Mouse (Mus musculus) CH12.LX (cell line): Measurements from ENCODE around the gene Cobll1.

Experiments
- E2F4 ChIP-seq: IDR thresholded peaks from 2 replicates; pipeline ENCODE4 v1.6.1; 2011; ENCODE audit warnings: low read depth, low read length, improper control_type of control experiment; ENCODE audit not compliant: insufficient replicate concordance
- POLR2A ChIP-seq: IDR thresholded peaks from 2 replicates; pipeline ENCODE4 v1.6.1; 2011; ENCODE audit warnings: low read depth, mild to moderate bottlenecking, improper control_type of control experiment, low read length
- SMC3 ChIP-seq: IDR thresholded peaks from 2 replicates; pipeline ENCODE4 v1.6.1; 2011; ENCODE audit warnings: low read depth, low read length, improper control_type of control experiment
- TCF12 ChIP-seq: IDR thresholded peaks from 2 replicates; pipeline ENCODE4 v1.6.1; 2014; ENCODE audit warnings: low read depth, mild to moderate bottlenecking, inconsistent platforms, low read length, improper control_type of control experiment

DNA sequence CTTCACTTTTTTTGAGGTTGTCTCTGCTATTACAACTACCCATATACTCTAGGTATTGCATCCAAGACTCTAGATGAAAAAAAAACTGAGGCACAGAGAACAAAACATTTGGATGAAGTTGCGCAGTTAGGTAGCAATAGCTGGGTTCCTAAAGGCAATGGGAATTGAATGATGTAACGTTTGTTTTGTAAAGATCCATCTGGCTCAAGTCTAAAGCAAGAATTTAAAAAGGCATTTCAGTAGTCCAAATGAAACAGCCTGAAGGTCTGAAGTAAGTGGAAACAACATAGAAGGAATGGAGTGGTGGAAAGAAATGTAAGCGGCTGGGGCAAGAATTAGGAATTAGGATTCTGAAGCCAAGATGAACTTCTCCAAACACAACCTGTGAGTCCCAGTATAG, 188.4 kb downstream of the Cobll1 start:
- no peak for TF ChIP-seq E2F4
- no peak for TF ChIP-seq TCF12
- no peak for TF ChIP-seq POLR2A
- TF ChIP-seq SMC3: no peak
